Mouse (Mus musculus) urinary bladder, adult 2 months (tissue): ENCODE measurements at regions not wholly inside any gene's neighbourhood (a gene's known extent, or its start where the extent isn't known, plus 50 kb on each side); places are given as distances from the start of the nearest gene placed in this dataset.

Source experiments
- DNase-seq: peaks from one replicate; pipeline ENCODE4 v3.0.0; 2022; ENCODE audit warnings: low spot score

DNA sequence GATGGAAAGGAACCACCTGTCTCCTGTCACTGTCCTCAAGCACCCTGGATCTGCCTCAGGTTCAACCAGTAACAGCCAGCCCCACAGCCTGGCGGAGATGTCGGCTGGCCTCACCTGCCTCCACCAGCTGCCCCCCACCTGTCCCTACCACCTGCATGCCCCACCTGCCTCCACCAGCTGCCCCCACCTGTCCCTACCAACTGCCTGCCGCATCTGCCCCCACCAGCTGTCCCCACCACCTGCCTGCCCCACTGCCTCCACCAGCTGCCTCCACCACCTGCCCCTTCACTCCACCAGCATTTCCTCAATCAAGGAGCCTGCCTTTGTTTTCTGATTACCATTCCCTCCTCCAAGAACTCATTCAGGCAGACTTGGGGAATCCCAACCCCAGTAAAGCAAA lies 68.9 kb upstream of the Smyd2 start:
- no peak for DNase-seq

DNA sequence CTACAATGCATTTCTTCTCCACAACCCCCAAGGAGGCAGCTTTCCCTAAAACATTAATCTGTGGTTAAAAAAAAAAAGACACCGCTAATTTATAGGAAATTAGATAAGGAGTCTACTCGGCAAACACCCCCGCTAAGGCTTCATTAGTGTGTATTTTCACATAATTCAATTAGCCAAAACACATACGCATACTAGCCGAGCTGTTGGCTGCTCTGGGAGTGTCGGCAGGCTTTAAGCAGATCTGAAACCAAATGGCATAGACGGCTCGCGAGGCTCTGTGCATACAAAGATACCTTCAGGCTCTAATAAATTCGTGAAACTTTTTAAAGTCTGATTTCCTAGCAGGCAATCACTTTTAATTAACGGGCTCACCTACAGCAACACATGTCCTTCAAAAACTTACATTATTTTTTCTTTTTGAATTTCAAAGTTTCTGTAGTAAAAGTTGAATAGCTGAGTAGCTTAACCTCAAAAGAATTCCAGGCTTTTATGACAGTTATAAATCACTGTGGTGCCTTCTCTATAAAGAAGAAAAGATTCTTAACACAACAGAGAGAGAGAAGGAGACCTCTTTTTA lies 68.0 kb upstream of the Smyd2 start:
- DNase-seq: no peak

DNA sequence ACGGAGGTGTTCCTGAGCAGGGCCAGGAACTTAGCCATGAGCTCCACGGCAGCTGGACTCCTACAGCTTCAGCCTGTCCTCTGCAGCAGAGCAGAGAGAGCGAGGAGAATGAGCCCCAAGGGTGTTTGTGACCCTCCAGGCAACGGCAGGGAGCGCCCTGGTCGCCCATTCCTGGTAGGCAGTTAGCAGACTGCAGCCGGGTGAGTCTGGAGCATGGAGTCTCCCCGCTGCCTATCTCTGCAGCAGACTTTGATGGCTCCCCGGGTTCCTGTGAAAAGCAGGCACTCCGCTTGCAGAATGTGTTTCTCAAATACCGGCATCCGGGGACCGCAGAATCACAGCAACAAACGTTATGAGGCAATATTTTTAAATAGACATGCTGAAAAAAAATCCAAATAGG lies 67.2 kb upstream of the Smyd2 start:
- no peak for DNase-seq

DNA sequence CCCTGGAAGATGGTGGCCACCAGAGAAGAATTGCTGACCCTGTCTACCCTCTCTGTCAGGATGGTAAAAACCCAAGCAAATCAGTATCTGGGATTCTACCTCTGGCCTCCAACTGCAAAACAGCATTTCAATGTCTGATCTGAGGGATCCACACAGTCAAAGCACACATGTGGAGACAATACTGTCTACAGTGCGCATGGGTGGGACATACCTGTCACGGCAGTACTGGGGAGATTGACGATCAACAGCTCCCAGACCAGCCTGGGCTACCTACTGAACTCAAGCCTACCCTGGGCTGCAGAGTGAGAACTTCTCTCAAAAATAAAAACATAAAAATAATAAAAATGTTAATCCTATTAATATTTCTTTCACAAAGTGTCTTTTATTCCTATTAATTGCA lies 66.7 kb upstream of the Smyd2 start:
- DNase-seq: no peak

DNA sequence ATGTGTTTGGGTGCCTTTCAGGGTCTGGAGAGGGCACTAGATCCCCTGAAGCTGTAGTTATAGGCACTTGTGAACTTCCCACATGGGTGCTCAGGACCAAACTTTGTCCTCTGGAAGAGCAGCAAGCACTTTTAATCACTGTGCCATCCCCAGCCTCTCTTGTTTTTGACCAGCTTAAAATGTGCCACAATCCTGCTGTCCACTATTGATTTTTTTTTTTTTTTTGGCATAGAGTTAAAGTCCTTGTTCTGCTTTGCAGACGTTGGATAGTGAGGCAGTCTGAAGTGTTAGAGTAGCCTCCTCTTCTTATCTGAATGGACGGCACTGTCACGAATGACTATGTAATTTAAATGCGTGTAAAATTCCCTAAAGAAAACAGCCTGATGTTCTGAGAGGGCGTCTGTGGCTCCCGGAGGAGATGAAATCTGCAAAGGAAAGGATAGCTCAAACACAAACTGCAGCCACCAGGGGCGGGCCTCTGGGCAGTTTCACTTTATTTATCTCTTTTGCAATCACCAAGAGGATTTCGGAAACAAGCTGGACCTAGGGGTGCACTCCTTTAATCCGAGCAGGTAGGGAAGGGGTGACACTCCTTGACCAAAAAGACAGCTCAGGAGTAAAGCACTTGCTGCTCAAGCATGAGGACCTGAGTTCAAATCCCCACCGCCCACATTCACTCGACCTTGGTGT lies 63.5 kb upstream of the Smyd2 start:
- no peak for DNase-seq

DNA sequence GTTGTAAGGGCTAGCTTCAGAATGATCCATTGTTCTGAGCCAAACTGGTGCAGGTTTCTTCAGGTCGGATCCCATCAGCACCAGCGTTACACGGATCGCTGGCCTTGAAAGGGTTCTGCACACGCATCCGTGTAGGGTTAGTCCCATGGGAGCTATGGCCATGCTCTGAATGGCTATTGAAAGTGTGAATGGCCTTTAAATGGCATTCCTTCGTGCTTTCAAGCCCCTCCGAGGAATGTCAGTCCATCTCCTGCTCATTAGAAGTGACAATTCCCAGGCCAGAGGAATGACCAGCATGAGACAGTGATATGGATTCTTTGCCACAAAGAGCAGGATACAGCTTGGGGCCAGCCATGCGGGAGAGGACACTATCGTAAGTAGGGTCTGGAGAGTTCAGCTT lies 56.1 kb upstream of the Smyd2 start:
- DNase-seq: no peak

DNA sequence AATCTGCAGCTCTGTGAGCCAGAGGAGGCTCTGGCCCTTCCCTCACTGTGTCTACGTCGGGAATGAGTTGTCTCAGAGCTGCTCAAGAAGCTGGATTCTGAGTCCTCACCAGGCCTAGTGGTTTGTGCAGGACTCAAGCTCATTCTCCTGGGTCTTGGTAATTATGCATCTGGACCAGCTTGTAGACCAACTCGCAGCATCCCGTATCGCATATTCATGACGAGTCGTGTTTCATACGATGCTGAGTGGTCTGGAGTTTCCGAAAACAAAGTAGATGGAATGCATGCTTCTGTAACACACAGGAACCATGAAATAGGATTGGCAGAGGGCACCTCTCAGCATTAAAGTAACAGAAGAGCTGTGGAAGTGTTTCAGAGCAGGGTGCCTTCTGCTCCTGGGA lies 53.5 kb upstream of the Smyd2 start:
- DNase-seq: no peak

DNA sequence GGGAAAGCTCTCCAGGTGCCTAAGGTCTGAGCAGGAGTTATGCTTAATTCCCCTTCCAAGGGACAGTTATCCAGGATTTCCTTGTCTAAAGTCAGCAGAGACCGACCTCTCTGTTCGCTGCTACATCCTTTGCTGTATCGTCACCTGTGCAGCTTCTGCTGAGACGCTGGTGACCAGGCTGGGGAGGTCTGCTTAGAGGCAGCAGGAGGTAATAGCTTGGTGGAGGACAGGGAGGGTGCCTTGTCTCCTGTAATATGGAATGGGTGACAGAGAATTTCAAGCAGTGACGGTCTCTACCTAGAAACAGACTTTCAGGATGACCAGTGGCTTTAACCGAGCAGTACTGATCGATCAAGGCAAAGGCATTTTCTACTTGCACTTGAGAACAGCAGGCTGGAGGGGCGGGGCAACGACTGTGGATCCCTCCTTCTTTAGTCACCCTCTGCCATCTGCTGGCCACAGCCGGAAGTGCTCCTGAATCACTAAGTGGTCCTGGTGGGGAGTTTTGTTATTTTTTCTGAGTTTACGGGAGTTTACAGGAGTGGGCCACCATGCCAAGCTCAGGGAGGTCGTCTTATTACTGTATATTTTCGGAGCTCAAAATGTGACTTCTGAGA lies 50.7 kb upstream of the Smyd2 start:
- DNase-seq: peak; percentile 54
